Mouse (Mus musculus) limb, embryonic 10.5 days (tissue): ENCODE data around the gene Gm6358. TPM values are rescaled to one million over a fixed set of nuclear protein-coding genes. Genes with fewer than 3 reads are reported as not detected.
"Not testable (repeated sequence)": the region's sequence is repeated elsewhere in the genome, so short reads cannot be mapped to it uniquely, and the experiment has no call there.

Experiments
- DNase-seq: peaks from one replicate; pipeline ENCODE4 v3.0.0-alpha.2; 2017; ENCODE audit warnings: low spot score
- H3K27ac ChIP-seq: fragments of 300-500 bp; sonication (generic); 2 replicates; pipeline ENCODE4 v1.5.1; 2016; ENCODE audit warnings: mild to moderate bottlenecking
- H3K27me3 ChIP-seq: fragments of 300-500 bp; sonication (generic); 2 replicates; pipeline ENCODE4 v1.6.1; 2016; ENCODE audit warnings: low read depth, mild to moderate bottlenecking; ENCODE audit not compliant: poor library complexity, severe bottlenecking
- H3K36me3 ChIP-seq: fragments of 300-500 bp; sonication (generic); 2 replicates; pipeline ENCODE4 v1.6.1; 2016; ENCODE audit warnings: mild to moderate bottlenecking, moderate library complexity
- H3K4me1 ChIP-seq: fragments of 300-500 bp; sonication (generic); 2 replicates; pipeline ENCODE4 v1.6.1; 2016
- H3K4me3 ChIP-seq: fragments of 300-500 bp; sonication (generic); 2 replicates; pipeline ENCODE4 v1.5.1; 2016; ENCODE audit warnings: mild to moderate bottlenecking, moderate library complexity
- H3K9me3 ChIP-seq: fragments of 300-500 bp; sonication (generic); replicated peaks from 2 replicates; pipeline ENCODE4 v1.6.1; 2016; ENCODE audit warnings: mild to moderate bottlenecking
- WGBS: fragments of 180-500 bp; shearing (Covaris S2); methylation state at CpG from one replicate; pipeline ENCODE4 v1.1.7; 2016; 5-methylcytosine and 5-hydroxymethylcytosine counted together
- polyA plus RNA-seq: library from polyadenylated mRNA; unstranded; fragments of >200 nt; fragmentation: Nextera tagmentation; extraction: Ambion mirVana; gene quantifications from 2 replicates; pipeline ENCODE4 v1.2.1, GENCODE M21; 2016

The Gm6358 gene
- not detected in 2 replicates for polyA plus RNA-seq

DNA sequence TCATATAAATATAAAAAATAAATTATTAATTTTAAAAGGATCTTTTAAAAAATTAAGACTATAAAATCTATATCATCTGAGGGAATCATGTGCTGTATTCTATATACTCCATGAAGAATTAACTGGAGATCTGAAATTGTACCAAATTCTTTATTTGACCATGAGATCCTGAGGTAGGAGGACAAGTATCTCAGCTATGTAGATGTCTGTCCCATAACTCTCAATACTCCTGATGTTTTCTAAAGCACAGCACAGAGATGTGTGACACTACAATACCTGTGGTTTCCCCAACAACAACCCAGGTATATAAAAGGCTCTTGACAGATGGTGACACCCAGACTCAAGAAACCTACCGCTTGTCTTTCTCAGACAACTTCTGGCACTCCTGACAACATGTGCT, at the start of gene Gm6358:
TSS of gene Gm6358 (plus strand) at position 301 of the 400 bp plus-strand sequence.
- H3K9me3 ChIP-seq, result no peaks in the 10 kb centered on the region
- WGBS, result 96% methylated on average over 1 of the region's 1 CpGs
- no peaks in the 10 kb centered on the region for H3K36me3 ChIP-seq
- no peaks in the 10 kb centered on the region for H3K4me1 ChIP-seq
- DNase-seq, result no peak
- H3K27ac ChIP-seq, result no peak within 1 kb of the TSS
- H3K27me3 ChIP-seq, result no peaks in the 10 kb centered on the region
- no peak within 1 kb of the TSS for H3K4me3 ChIP-seq

DNA sequence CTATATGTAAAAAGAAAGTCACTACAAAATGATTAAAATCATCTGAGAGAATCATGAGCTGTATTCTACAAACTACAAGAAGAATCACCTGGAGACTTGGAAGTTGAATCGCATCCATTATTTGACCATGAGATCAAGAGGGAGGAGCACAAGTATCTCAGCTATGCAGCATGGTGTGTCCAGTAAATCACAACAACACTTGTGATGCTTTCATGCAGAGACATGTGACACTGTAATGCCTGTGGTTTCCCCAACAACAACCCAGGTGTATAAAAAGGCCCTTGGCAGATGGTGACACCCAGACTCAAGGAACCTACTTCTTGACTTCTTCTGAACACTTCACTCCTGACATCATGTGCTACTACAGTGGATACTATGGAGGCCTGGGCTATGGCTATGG, 10.1 kb downstream of the Gm6358 start, which contains the start of gene Gm10061:
TSS of gene Gm10061 (plus strand) at position 301 of the 400 bp plus-strand sequence.
- no peaks in the 10 kb centered on the region for H3K36me3 ChIP-seq
- H3K9me3 ChIP-seq, result no peaks in the 10 kb centered on the region
- DNase-seq, result no peak
- H3K27ac ChIP-seq, result no peak within 1 kb of the TSS
- H3K4me3 ChIP-seq, result no peak within 1 kb of the TSS
- 94% methylated on average over 1 of the region's 1 CpGs for WGBS
- H3K4me1 ChIP-seq, result no peaks in the 10 kb centered on the region
- no peaks in the 10 kb centered on the region for H3K27me3 ChIP-seq

GRCm38 (mm10) chr16:89157652-89158051, 17.0 kb downstream of the Gm6358 start, which contains the start of gene Gm9789:
Gene Gm9789 (plus strand): TSS chr16:89157952.
- Histone ChIP-seq H3K4me1 (no peaks in the 10 kb centered on the region), H3K27me3 (no peaks in the 10 kb centered on the region), H3K9me3 (no peaks in the 10 kb centered on the region), H3K4me3 (no peak within 1 kb of the TSS), H3K27ac (no peak within 1 kb of the TSS), H3K36me3 (no peaks in the 10 kb centered on the region)
- 86% methylated on average over 4 of the region's 4 CpGs for whole genome bisulfite sequencing
- DNase-seq, result no peak

DNA sequence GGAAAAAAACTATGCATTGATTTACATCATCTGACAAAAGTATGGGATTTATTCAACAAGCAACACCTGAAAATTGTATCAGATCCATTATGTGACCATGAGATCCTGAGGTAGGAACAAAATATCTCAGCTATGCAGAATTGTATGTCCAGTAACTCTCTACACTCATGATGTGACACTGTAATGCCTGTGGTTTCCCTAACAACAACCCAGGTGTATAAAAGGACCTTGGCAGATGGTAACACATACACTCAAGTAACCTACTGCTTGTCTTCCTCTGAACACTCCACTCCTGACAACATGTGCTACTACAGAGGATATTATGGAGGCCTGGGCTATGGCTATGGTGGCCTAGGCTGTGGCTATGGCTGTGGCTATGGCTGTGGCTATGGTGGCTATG, 28.5 kb downstream of the Gm6358 start, which contains the start of gene Gm7735:
TSS of gene Gm7735 (plus strand) at position 301 of the 400 bp plus-strand sequence.
- not testable (repeated sequence) for H3K9me3 ChIP-seq, DNase-seq, H3K4me1 ChIP-seq, H3K4me3 ChIP-seq, H3K36me3 ChIP-seq, H3K27me3 ChIP-seq, H3K27ac ChIP-seq

GRCm38 (mm10) chr16:89174435-89174834, 33.8 kb downstream of the Gm6358 start, which contains the start of gene 1110057P08Rik:
Gene 1110057P08Rik (plus strand): TSS chr16:89174735.
- no peak for DNase-seq
- no peaks in the 10 kb centered on the region for H3K4me1 ChIP-seq
- WGBS, result 85% methylated on average over 2 of the region's 2 CpGs
- H3K36me3 ChIP-seq, result no peaks in the 10 kb centered on the region
- no peaks in the 10 kb centered on the region for H3K9me3 ChIP-seq
- no peak within 1 kb of the TSS for H3K27ac ChIP-seq
- no peaks in the 10 kb centered on the region for H3K27me3 ChIP-seq
- H3K4me3 ChIP-seq, result no peak within 1 kb of the TSS

GRCm38 (mm10) chr16:89188621-89189020, 48.0 kb downstream of the Gm6358 start:
- WGBS, result 87% methylated on average over 4 of the region's 4 CpGs
- H3K4me1 ChIP-seq, result no peaks in the 10 kb centered on the region

More at GRCm38 (mm10) chr16:89188621-89189020, 48.0 kb downstream of the Gm6358 start:
- Histone ChIP-seq H3K27ac (no peak overlapping the region), H3K9me3 (no peaks in the 10 kb centered on the region), H3K4me3 (no peak overlapping the region), H3K36me3 (no peaks in the 10 kb centered on the region), H3K27me3 (no peaks in the 10 kb centered on the region)
- no peak for DNase-seq

Other genes starting within 250 kb of the Gm6358 start
- not detected in 2 replicates for gene Krtap19-5, start 244.4 kb upstream of the Gm6358 start, polyA plus RNA-seq
- gene Krtap19-9b, start 208.6 kb upstream of the Gm6358 start, polyA plus RNA-seq, result not detected in 2 replicates
- gene Krtap16-3, start 178.0 kb upstream of the Gm6358 start, polyA plus RNA-seq, result not detected in 2 replicates
- not detected in 2 replicates for gene Krtap22-2, start 130.1 kb upstream of the Gm6358 start, polyA plus RNA-seq
- not detected in 2 replicates for gene Gm10229, start 125.6 kb upstream of the Gm6358 start, polyA plus RNA-seq
- not detected in 2 replicates for gene Krtap6-1, start 109.2 kb upstream of the Gm6358 start, polyA plus RNA-seq
- gene Gm10228, start 99.4 kb upstream of the Gm6358 start, polyA plus RNA-seq, result not detected in 2 replicates
- not detected in 2 replicates for gene Krtap6-5, start 93.0 kb upstream of the Gm6358 start, polyA plus RNA-seq
- gene 1110025L11Rik, start 76.8 kb upstream of the Gm6358 start, polyA plus RNA-seq, result not detected in 2 replicates
- not detected in 2 replicates for gene Krtap6-3, start 56.8 kb upstream of the Gm6358 start, polyA plus RNA-seq
- gene Gm10061, start 10.2 kb downstream of the Gm6358 start, polyA plus RNA-seq, result not detected in 2 replicates
- gene Gm9789, start 17.1 kb downstream of the Gm6358 start, polyA plus RNA-seq, result not detected in 2 replicates
- not detected in 2 replicates for gene Gm7735, start 28.6 kb downstream of the Gm6358 start, polyA plus RNA-seq
- not detected in 2 replicates for gene 1110057P08Rik, start 33.9 kb downstream of the Gm6358 start, polyA plus RNA-seq
- gene Krtap20-2, start 65.0 kb downstream of the Gm6358 start, polyA plus RNA-seq, result not detected in 2 replicates